Mouse (Mus musculus) B cell, adult 67 days (primary cell): ENCODE measurements around the gene Smc2. TPM values are rescaled to one million over a fixed set of nuclear protein-coding genes. Genes with fewer than 3 reads are reported as not detected.

Experiments used
- total RNA-seq, 2 experiments: library from RNA; stranded (reverse); gene quantifications; 4 replicates each; pipeline ENCODE4 v1.2.4; 2023

The Smc2 gene
- total RNA-seq, result 10 to 100 TPM; 13.9 to 14.6 TPM

DNA sequence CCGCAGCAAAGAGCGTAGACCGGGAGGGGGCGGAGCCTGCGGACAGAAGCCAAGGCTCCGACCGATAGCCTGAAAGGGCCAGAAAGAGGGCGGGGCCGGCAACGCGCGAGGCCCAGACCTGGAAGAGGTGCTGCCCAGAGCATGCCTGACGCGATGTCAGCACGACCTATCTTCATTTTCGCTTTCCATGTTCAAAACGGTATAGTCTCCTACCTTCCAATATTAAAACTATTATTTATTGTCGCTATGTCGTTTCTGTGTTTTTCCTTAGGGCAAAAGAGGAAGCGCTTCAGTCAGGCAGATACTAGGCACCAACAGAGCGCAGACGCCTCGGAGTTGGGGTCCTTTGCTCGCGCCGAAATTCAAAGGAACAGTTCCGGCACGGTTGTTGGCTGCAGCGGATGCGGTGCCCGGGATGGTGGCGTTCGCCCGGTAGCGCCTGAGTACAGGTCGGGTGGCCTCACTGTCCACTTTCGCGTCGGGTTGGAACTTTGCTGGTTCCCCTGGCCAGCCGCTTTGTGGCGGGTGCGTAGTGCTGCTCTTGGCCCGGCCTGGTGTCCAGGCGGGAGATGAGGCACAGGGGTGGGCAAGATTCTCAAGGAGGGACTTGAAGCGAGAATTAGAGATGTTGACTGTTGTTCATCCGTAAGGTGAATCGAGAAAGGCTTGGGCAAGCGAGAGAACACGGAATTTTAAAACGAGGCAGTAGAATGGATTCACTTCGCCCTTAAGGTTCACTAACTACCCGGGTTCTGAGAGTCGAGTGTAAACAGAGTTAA is at the start of gene Smc2:
Gene Smc2 (plus strand): TSS at position 358 of the 779 bp plus-strand sequence.

GRCm38 (mm10) chr4:52497144-52497543 is 58.1 kb downstream of the Smc2 start, which contains the start of gene Vma21-ps:
Gene Vma21-ps, minus strand, starts transcription at chr4:52497244.

Other genes with a start within 250 kb of the Smc2 start
- not detected for gene Vma21-ps, start 58.0 kb downstream of the Smc2 start, total RNA-seq
- gene Toporsl, start 157.0 kb downstream of the Smc2 start, total RNA-seq, result not detected